Mouse (Mus musculus): Measurements from ENCODE around the gene Cyp24a1.

GRCm38 (mm10) chr2:170487202-170487601, 9.7 kb downstream of the Cyp24a1 start:
- TF ChIP-seq CTCF (IDR thresholded peaks at IDR 0.05) = no peak
- no peak for TF ChIP-seq EP300 (IDR thresholded peaks at IDR 0.05)
